Mouse (Mus musculus) myocyte (in vitro differentiated cells): ENCODE measurements around the gene Ern1.

Source experiments
- CEBPB ChIP-seq: IDR thresholded peaks from 2 replicates; pipeline ENCODE4 v1.6.1; 2011; ENCODE audit warnings: mild to moderate bottlenecking, moderate library complexity; ENCODE audit not compliant: poor library complexity, insufficient read depth, severe bottlenecking
- MAX ChIP-seq: IDR thresholded peaks from one replicate; pipeline ENCODE4 v1.6.1; 2011; ENCODE audit warnings: low read depth, mild to moderate bottlenecking, control low read depth

GRCm38 (mm10) chr11:106397656-106398055 is 90.0 kb downstream of the Ern1 start:
- TF ChIP-seq CEBPB: no peak
- no peak for TF ChIP-seq MAX
